Mouse (Mus musculus): ENCODE measurements at regions not wholly inside any gene's neighbourhood (a gene's known extent, or its start where the extent isn't known, plus 50 kb on each side); places are given as distances from the start of the nearest gene placed in this dataset.

DNA sequence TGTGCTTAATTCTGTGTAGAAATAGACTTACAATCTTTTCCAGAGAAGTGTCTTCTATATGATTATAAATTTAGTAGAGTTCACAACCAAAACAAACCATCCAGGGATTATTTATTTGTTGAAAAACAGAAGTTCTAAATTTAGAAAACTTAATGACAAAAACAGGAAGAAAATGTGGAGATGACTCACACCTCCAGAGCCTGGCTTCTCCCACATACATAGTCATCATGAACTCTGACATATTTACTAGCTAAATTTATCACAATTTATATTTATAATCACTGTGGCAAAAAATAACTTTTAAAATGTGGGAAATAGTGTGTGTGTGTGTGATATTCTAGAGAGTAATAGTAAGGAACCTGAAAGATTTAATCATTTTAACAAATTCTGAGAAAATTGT lies 337.2 kb upstream of the 4921530L21Rik start:
- no peak for TF ChIP-seq CTCF (conservative IDR thresholded peaks at IDR 0.05; ENCODE audit: low read length)
- no peak for TF ChIP-seq POU5F1 (IDR thresholded peaks at IDR 0.05; ENCODE audit: borderline replicate concordance, low read length)
- TF ChIP-seq NANOG (IDR thresholded peaks at IDR 0.05; ENCODE audit: borderline replicate concordance, low read length): no peak

All from E14TG2a.4 (cell line).